Mouse (Mus musculus) neural tube, embryonic 12.5 days (tissue): ENCODE results near the gene Otos. TPM values are rescaled to one million over a fixed set of nuclear protein-coding genes. Genes with fewer than 3 reads are reported as not detected.

ENCODE experiments used
- ATAC-seq: fragments of 200-750 bp; cut with Nextera tagmentation; 2 replicates; pipeline ENCODE4 v1.8.0; 2017; ENCODE audit warnings: low read depth, mild to moderate bottlenecking, moderate TSS enrichment, moderate library complexity; ENCODE audit not compliant: low FRiP score
- H3K27ac ChIP-seq: fragments of 300-500 bp; sonication (generic); 2 replicates; pipeline ENCODE4 v1.5.1; 2016
- H3K27me3 ChIP-seq: fragments of 300-500 bp; sonication (generic); replicated peaks from 2 replicates; pipeline ENCODE4 v1.6.1; 2016; ENCODE audit warnings: mild to moderate bottlenecking
- H3K36me3 ChIP-seq: fragments of 300-500 bp; sonication (generic); 2 replicates; pipeline ENCODE4 v1.6.1; 2016; ENCODE audit warnings: mild to moderate bottlenecking
- H3K4me1 ChIP-seq: fragments of 300-500 bp; sonication (generic); 2 replicates; pipeline ENCODE4 v1.6.1; 2016
- H3K4me2 ChIP-seq: fragments of 300-500 bp; sonication (generic); replicated peaks from 2 replicates; pipeline ENCODE4 v1.6.1; 2016; ENCODE audit warnings: mild to moderate bottlenecking
- H3K4me3 ChIP-seq: fragments of 300-500 bp; sonication (generic); 2 replicates; pipeline ENCODE4 v1.5.1; 2016
- H3K9ac ChIP-seq: fragments of 300-500 bp; sonication (generic); 2 replicates; pipeline ENCODE4 v1.6.1; 2016; ENCODE audit warnings: mild to moderate bottlenecking
- H3K9me3 ChIP-seq: fragments of 300-500 bp; sonication (generic); 2 replicates; pipeline ENCODE4 v1.6.1; 2016; ENCODE audit warnings: mild to moderate bottlenecking
- WGBS: fragments of 180-500 bp; shearing (Covaris S2); methylation state at CpG from one replicate; pipeline ENCODE4 v1.1.7; 2016; 5-methylcytosine and 5-hydroxymethylcytosine counted together
- polyA plus RNA-seq: library from polyadenylated mRNA; unstranded; fragments of >200 nt; fragmentation: Nextera tagmentation; extraction: Ambion mirVana; gene quantifications from 2 replicates; pipeline ENCODE4 v1.2.1, GENCODE M21; 2016

The Otos gene
- polyA plus RNA-seq, 1 experiment from 2014 or later: not detected

GRCm38 (mm10) chr1:92671326-92671725 is 22.7 kb upstream of the Otos start:
- no peak overlapping the region for H3K9ac ChIP-seq
- no peak overlapping the region for H3K4me3 ChIP-seq
- H3K27ac ChIP-seq: no peak overlapping the region
- ATAC-seq: no peak
- H3K27me3 ChIP-seq: peaks cover 7% of the 10 kb centered on the region; the same call in 1 of the 2 replicates
- H3K4me1 ChIP-seq: no peaks in the 10 kb centered on the region
- H3K4me2 ChIP-seq: no peak overlapping the region
- WGBS: 86% methylated on average over 4 of the region's 4 CpGs
- peaks cover 6% of the 10 kb centered on the region; the same call in 1 of the 2 replicates for H3K9me3 ChIP-seq
- H3K36me3 ChIP-seq: no peaks in the 10 kb centered on the region

- Histone ChIP-seq H3K4me1 (no peaks in the 10 kb centered on the region), H3K4me3 (no peak overlapping the region), H3K9ac (no peak overlapping the region), H3K9me3 (peaks cover 6% of the 10 kb centered on the region; the same call in 1 of the 2 replicates), H3K4me2 (no peak overlapping the region), H3K27me3 (no peaks in the 10 kb centered on the region; the same call in 1 of the 2 replicates), H3K27ac (no peak overlapping the region), H3K36me3 (no peaks in the 10 kb centered on the region)
- WGBS: 93% methylated on average over 3 of the region's 3 CpGs
- ATAC-seq: no peak
Measured at GRCm38 (mm10) chr1:92669430-92669829, 20.8 kb upstream of the Otos start.

- Histone ChIP-seq H3K36me3 (no peaks in the 10 kb centered on the region), H3K9me3 (peaks cover 6% of the 10 kb centered on the region; the same call in 1 of the 2 replicates), H3K27ac (no peak overlapping the region), H3K9ac (no peak overlapping the region), H3K4me2 (no peak overlapping the region), H3K27me3 (no peaks in the 10 kb centered on the region), H3K4me3 (no peak overlapping the region), H3K4me1 (no peaks in the 10 kb centered on the region)
- WGBS: 83% methylated on average over 6 of the region's 6 CpGs
- no peak for ATAC-seq
Measured at GRCm38 (mm10) chr1:92667106-92667505, 18.5 kb upstream of the Otos start.

GRCm38 (mm10) chr1:92659392-92659791 is 10.8 kb upstream of the Otos start:
- WGBS: 76% methylated on average over 5 of the region's 5 CpGs
- no peak overlapping the region for H3K4me2 ChIP-seq
- H3K9me3 ChIP-seq: no peaks in the 10 kb centered on the region
- H3K4me1 ChIP-seq: peaks cover 7% of the 10 kb centered on the region; the same call in 1 of the 2 replicates
- no peak overlapping the region for H3K4me3 ChIP-seq
- no peaks in the 10 kb centered on the region for H3K36me3 ChIP-seq
- H3K27me3 ChIP-seq: no peaks in the 10 kb centered on the region
- H3K27ac ChIP-seq: no peak overlapping the region
- no peak for ATAC-seq
- H3K9ac ChIP-seq: no peak overlapping the region

GRCm38 (mm10) chr1:92657025-92657820 is 8.6 kb upstream of the Otos start:
- H3K4me3 ChIP-seq: no peak overlapping the region
- H3K27ac ChIP-seq: no peak overlapping the region
- no peak overlapping the region for H3K9ac ChIP-seq
- H3K27me3 ChIP-seq: no peaks in the 10 kb centered on the region
- no peak overlapping the region for H3K4me2 ChIP-seq
- ATAC-seq: peak; percentile 56
- H3K36me3 ChIP-seq: no peaks in the 10 kb centered on the region
- no peaks in the 10 kb centered on the region for H3K9me3 ChIP-seq
- WGBS: 59% methylated on average over 11 of the region's 11 CpGs
- H3K4me1 ChIP-seq: peaks cover 7% of the 10 kb centered on the region; the same call in 1 of the 2 replicates

- H3K36me3 ChIP-seq: no peaks in the 10 kb centered on the region
- no peak overlapping the region for H3K27ac ChIP-seq
- no peak overlapping the region for H3K4me2 ChIP-seq
- 82% methylated on average over 2 of the region's 2 CpGs for WGBS
- no peaks in the 10 kb centered on the region for H3K27me3 ChIP-seq
- ATAC-seq: no peak
- no peak overlapping the region for H3K9ac ChIP-seq
- no peak overlapping the region for H3K4me3 ChIP-seq
- H3K9me3 ChIP-seq: no peaks in the 10 kb centered on the region
- H3K4me1 ChIP-seq: peaks cover 13% of the 10 kb centered on the region
Measured at GRCm38 (mm10) chr1:92654676-92655075, 6.0 kb upstream of the Otos start.

- H3K4me3 ChIP-seq: no peak overlapping the region
- no peaks in the 10 kb centered on the region for H3K9me3 ChIP-seq
- no peaks in the 10 kb centered on the region; the same call in 1 of the 2 replicates for H3K27me3 ChIP-seq
- 94% methylated on average over 3 of the region's 3 CpGs for WGBS
- no peak overlapping the region for H3K4me2 ChIP-seq
- H3K36me3 ChIP-seq: no peaks in the 10 kb centered on the region
- ATAC-seq: no peak
- no peak overlapping the region for H3K9ac ChIP-seq
- H3K4me1 ChIP-seq: peaks cover 13% of the 10 kb centered on the region
- no peak overlapping the region for H3K27ac ChIP-seq
Measured at GRCm38 (mm10) chr1:92653179-92653578, 4.5 kb upstream of the Otos start.

GRCm38 (mm10) chr1:92651467-92651866 is 2.8 kb upstream of the Otos start:
- ATAC-seq: no peak
- no peak overlapping the region for H3K4me3 ChIP-seq
- 46% methylated on average over 3 of the region's 3 CpGs for WGBS

GRCm38 (mm10) chr1:92648197-92648596 is 444 bp downstream of the Otos start:
- H3K27me3 ChIP-seq: no peaks in the 10 kb centered on the region; the same call in 1 of the 2 replicates
- H3K36me3 ChIP-seq: no peaks in the 10 kb centered on the region
- no peak overlapping the region for H3K27ac ChIP-seq
- H3K9me3 ChIP-seq: no peaks in the 10 kb centered on the region
- peak; percentile 45; the same call in 1 of the 2 replicates for ATAC-seq
- 56% methylated on average over 10 of the region's 10 CpGs for WGBS
- H3K4me1 ChIP-seq: peaks cover 10% of the 10 kb centered on the region; the same call in 1 of the 2 replicates
- no peak overlapping the region for H3K9ac ChIP-seq
- H3K4me3 ChIP-seq: no peak overlapping the region
- H3K4me2 ChIP-seq: no peak overlapping the region

More at GRCm38 (mm10) chr1:92651467-92651866, 2.8 kb upstream of the Otos start:
- Histone ChIP-seq H3K4me2 (no peak overlapping the region), H3K36me3 (no peaks in the 10 kb centered on the region), H3K9ac (no peak overlapping the region), H3K4me1 (peaks cover 10% of the 10 kb centered on the region; the same call in 1 of the 2 replicates), H3K27ac (no peak overlapping the region), H3K9me3 (no peaks in the 10 kb centered on the region), H3K27me3 (no peaks in the 10 kb centered on the region; the same call in 1 of the 2 replicates)

- no peak overlapping the region for H3K9ac ChIP-seq
- WGBS: 8% methylated on average over 8 of the region's 8 CpGs
- peak; percentile 49 for ATAC-seq
- no peak overlapping the region for H3K4me3 ChIP-seq
- no peak overlapping the region for H3K4me2 ChIP-seq
- H3K27me3 ChIP-seq: no peaks in the 10 kb centered on the region; the same call in 1 of the 2 replicates
- H3K36me3 ChIP-seq: no peaks in the 10 kb centered on the region
- no peak overlapping the region for H3K27ac ChIP-seq
- peaks cover 10% of the 10 kb centered on the region; the same call in 1 of the 2 replicates for H3K4me1 ChIP-seq
- no peaks in the 10 kb centered on the region for H3K9me3 ChIP-seq
Measured at GRCm38 (mm10) chr1:92647752-92648151, 889 bp downstream of the Otos start.

- no peak overlapping the region for H3K4me3 ChIP-seq
- H3K4me2 ChIP-seq: no peak overlapping the region
- no peaks in the 10 kb centered on the region for H3K36me3 ChIP-seq
- H3K9me3 ChIP-seq: no peaks in the 10 kb centered on the region
- peaks cover 15% of the 10 kb centered on the region for H3K4me1 ChIP-seq
- H3K27me3 ChIP-seq: no peaks in the 10 kb centered on the region; the same call in 1 of the 2 replicates
- H3K9ac ChIP-seq: no peak overlapping the region
- H3K27ac ChIP-seq: no peak overlapping the region
- no peak for ATAC-seq
- WGBS: 75% methylated on average over 4 of the region's 4 CpGs
Measured at GRCm38 (mm10) chr1:92647026-92647425, 1.6 kb downstream of the Otos start.

- H3K4me2 ChIP-seq: no peak overlapping the region
- H3K27ac ChIP-seq: no peak overlapping the region
- no peaks in the 10 kb centered on the region for H3K36me3 ChIP-seq
- H3K9me3 ChIP-seq: no peaks in the 10 kb centered on the region
- H3K4me1 ChIP-seq: peaks cover 15% of the 10 kb centered on the region
- H3K9ac ChIP-seq: no peak overlapping the region
- no peak for ATAC-seq
- no peak overlapping the region for H3K4me3 ChIP-seq
- 62% methylated on average over 7 of the region's 7 CpGs for WGBS
- H3K27me3 ChIP-seq: no peaks in the 10 kb centered on the region; the same call in 1 of the 2 replicates
Measured at GRCm38 (mm10) chr1:92646601-92647000, 2.0 kb downstream of the Otos start.
